Mouse (Mus musculus): ENCODE results near the gene Sf3b4.
A peak's percentile ranks its signal among the peaks of the same experiment; 100 is the strongest.
"Not testable (repeated sequence)": the region's sequence is repeated elsewhere in the genome, so short reads cannot be mapped to it uniquely, and the experiment has no call there.

Gene Sf3b4

GRCm38 (mm10) chr3:96173185-96173584 lies 1.1 kb downstream of the Sf3b4 start:
- no peak for DNase-seq (ENCODE audit: low spot score in 2 of 2)

DNA sequence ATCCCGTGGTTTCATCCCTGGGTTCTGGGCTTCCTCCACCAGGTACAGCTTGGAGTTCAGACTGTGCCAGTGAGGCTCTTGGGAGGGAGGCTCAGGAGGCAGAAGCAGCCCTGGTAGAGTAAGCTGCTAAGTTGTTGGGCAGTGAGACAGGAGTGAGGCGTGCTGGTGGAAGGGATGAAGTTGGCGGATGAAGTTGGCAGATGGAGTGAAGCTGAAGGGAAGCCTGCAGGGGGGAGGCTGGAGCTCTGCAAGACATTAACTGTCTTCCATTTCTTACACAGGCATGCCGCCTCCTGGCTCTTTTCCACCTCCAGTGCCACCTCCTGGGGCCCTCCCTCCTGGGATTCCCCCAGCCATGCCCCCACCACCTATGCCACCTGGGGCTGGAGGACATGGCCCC lies 1.9 kb downstream of the Sf3b4 start:
- DNase-seq (ENCODE audit: low spot score in 2 of 2) = not testable (repeated sequence)

GRCm38 (mm10) chr3:96175251-96175650 lies 3.1 kb downstream of the Sf3b4 start:
- no peak for DNase-seq (ENCODE audit: low spot score in 2 of 2)

GRCm38 (mm10) chr3:96178427-96178826 lies 6.3 kb downstream of the Sf3b4 start:
- DNase-seq (ENCODE audit: low spot score in 2 of 2) = no peak

DNA sequence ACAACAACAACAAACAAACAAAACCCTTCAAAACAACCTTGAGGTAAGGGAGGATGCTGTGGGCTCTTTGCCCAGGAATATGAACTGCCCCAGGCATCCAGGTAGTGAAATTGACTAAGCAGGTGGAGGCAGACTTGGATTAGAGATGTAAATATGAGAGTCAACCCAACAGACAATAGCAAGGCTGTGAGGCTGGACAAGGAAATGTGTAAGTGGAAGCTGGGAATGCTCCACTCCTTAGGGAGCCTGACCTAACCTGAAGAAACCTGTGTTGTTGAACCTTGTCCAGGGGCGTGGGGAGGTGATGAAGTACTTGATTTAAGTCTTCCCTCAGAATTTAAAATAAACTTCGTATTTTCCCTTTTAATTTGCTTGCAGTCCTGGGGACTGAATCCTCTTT lies 6.8 kb downstream of the Sf3b4 start:
- DNase-seq (ENCODE audit: low spot score in 2 of 2) = no peak

GRCm38 (mm10) chr3:96179531-96179930 lies 7.4 kb downstream of the Sf3b4 start:
- no peak for DNase-seq (ENCODE audit: low spot score in 2 of 2)

GRCm38 (mm10) chr3:96180727-96181477 lies 8.8 kb downstream of the Sf3b4 start, which contains the start of gene Sv2a:
TSS of gene Sv2a (plus strand) at chr3:96181151.
- DNase-seq (ENCODE audit: low spot score in 2 of 2) = peak; percentile 39 to 60

- DNase-seq (ENCODE audit: low spot score in 2 of 2) = no peak
Measured at GRCm38 (mm10) chr3:96181510-96182381, 9.6 kb downstream of the Sf3b4 start.

DNA sequence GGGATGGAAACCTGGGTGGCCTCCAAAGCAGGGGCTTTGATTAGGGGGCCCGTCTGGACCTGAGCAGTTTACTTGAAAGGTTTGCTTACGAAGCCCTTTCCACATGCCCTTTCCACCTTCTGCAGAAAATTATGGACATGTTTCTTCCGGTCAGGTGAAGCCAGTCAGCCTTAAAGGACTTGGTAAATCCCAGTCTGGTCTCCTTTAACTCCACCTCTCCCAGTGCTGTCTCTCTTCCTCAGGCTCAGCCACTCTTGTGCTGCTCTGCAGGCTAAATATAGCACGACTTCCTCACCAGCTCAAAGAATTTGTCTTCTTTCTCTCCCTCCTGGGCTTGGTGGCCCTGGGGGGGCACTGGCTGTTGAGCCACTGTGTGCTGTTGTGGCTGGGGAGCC lies 10.2 kb downstream of the Sf3b4 start:
- no peak for DNase-seq (ENCODE audit: low spot score in 2 of 2)

GRCm38 (mm10) chr3:96192977-96193376 lies 20.8 kb downstream of the Sf3b4 start:
- no peak for DNase-seq (ENCODE audit: low spot score in 2 of 2)

- no peak for DNase-seq (ENCODE audit: low spot score in 2 of 2)
Measured at GRCm38 (mm10) chr3:96194966-96195365, 22.8 kb downstream of the Sf3b4 start.

- DNase-seq (ENCODE audit: low spot score in 2 of 2) = no peak
Measured at GRCm38 (mm10) chr3:96195616-96196313, 23.6 kb downstream of the Sf3b4 start.

DNA sequence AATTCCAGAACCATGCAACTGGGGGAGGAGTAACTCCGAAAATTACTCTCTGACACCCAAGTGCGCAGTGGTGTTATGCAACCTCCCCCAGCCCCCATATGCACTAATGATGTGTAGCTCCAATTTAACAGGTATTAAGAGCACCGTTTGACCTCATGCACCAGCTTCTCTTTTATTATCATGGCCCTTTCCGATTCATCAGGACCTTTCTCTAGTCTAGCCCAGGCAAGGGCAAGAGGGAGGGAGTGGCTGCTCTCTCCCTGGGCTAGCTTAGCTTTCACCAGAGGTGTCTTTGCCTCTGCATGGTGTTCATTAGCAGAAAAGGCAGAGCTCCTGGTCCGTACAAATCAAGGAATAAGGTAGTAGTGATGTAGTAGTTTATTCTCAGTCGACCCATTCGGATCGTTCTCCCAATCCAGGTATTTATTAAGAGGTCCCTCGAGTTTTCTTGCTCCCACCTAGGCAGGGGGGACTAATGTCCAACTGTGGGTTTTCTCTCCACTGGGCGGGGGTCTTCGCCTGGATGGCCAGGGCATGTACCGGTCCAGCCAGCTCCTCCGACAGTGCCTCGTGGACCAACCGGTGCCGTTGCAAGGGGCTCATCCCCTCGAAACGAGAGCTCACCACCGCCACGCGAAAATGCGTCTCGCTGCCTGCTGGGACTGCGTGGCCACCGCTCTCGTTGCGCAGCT lies 24.5 kb downstream of the Sf3b4 start:
- DNase-seq (ENCODE audit: low spot score in 2 of 2) = no peak

DNA sequence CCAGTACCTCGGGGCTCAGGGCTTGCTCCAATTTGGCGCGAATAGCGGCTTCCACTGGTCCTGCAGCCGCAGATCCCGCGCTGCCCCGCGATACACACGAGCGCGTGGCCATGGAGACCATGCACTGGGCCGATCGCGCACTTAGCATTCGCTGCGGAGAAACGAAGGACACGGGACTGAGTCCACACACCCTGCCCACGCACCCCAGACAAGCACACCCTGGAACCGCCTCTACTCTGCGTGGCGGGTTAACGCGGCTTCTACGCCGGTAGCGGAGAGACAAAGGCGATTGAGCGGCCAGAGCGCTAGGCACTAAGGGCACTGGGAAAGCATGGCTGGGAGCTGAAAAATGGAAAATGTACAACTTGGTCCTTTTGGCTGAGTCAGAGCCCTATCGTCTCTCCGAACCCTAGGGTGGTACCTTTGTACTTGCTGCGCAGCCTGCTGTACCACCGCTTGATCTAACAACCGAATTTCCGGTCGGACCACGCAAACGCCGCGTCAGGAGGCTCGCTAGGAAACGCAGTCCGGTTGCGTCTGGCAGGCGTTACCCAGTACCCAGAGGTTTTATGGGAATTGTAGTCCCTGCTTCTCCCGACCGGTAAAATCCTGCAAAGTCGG lies 25.1 kb downstream of the Sf3b4 start:
- DNase-seq (ENCODE audit: low spot score in 2 of 2) = peak; percentile 86 to 87

DNA sequence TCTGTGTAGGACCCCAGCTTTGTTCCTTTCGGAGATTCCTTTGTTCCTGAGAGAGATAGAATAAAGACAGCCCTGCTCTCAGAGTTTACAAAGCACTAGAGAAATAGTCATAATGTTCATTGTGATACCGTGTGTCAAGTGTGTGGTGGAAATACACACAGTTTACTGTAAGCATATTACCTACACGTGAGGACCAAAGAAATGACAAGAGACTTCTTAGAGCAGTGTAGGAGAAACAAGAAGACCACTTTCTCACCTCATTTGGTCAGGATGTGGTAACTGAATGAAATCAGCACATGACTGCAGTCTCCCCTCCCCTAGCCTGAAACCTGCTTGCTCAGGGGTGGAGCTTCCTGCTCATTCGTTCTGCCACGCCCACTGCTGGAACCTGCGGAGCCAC lies 26.0 kb downstream of the Sf3b4 start:
- DNase-seq (ENCODE audit: low spot score in 2 of 2) = peak; percentile 71

- DNase-seq (ENCODE audit: low spot score in 2 of 2) = not testable (repeated sequence)
Measured at GRCm38 (mm10) chr3:96198601-96199251, 26.6 kb downstream of the Sf3b4 start.

- DNase-seq (ENCODE audit: low spot score in 2 of 2) = peak in 1 of 2 experiments; percentile 22
Measured at GRCm38 (mm10) chr3:96199731-96200130, 27.6 kb downstream of the Sf3b4 start.

DNA sequence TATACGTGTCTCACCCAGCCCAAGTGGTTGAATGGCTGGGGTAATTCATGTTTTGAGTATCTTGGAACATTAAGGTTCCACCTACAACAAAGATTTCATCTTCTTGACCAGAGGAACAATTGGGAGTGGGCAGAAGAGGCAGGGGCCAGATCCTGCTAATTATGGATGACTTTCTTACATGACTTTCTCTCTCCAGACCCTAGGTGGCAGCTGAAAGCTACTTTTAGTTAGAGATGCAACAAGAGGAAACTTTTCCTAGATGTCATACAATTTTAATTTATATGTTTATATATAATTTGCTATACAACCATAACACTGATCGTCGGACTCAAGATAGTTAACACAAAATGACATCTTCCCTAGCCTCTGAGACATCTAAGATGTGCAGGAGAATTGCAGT lies 35.7 kb downstream of the Sf3b4 start:
- no peak for DNase-seq (ENCODE audit: low spot score in 2 of 2)

- DNase-seq (ENCODE audit: low spot score in 2 of 2) = no peak
Measured at GRCm38 (mm10) chr3:96209242-96209641, 37.1 kb downstream of the Sf3b4 start.

- DNase-seq (ENCODE audit: low spot score in 2 of 2) = peak; percentile 54 to 60
Measured at GRCm38 (mm10) chr3:96219191-96219641, 47.1 kb downstream of the Sf3b4 start.

Data from natural killer cell, adult 2 months (primary cell).